Mouse (Mus musculus) embryonic facial prominence, embryonic 15.5 days (tissue): Measurements from ENCODE around the gene Pgd. TPM values are rescaled to one million over a fixed set of nuclear protein-coding genes. Genes with fewer than 3 reads are reported as not detected.
"Not testable (repeated sequence)": the region's sequence is repeated elsewhere in the genome, so short reads cannot be mapped to it uniquely, and the experiment has no call there.

Experiments used
- ATAC-seq: fragments of 200-750 bp; cut with Nextera tagmentation; 2 replicates; pipeline ENCODE4 v1.8.0; 2017; ENCODE audit warnings: low read depth, moderate TSS enrichment; ENCODE audit not compliant: insufficient number of reproducible peaks, low FRiP score, low TSS enrichment
- H3K27ac ChIP-seq: fragments of 300-500 bp; sonication (generic); replicated peaks from 2 replicates; pipeline ENCODE4 v1.5.1; 2015; ENCODE audit warnings: mild to moderate bottlenecking, inconsistent platforms
- H3K27me3 ChIP-seq: fragments of 300-500 bp; sonication (generic); 2 replicates; pipeline ENCODE4 v1.6.1; 2015; ENCODE audit warnings: inconsistent platforms
- H3K36me3 ChIP-seq: fragments of 300-500 bp; sonication (generic); 2 replicates; pipeline ENCODE4 v1.6.1; 2015; ENCODE audit warnings: mild to moderate bottlenecking, inconsistent platforms
- H3K4me1 ChIP-seq: fragments of 300-500 bp; sonication (generic); 2 replicates; pipeline ENCODE4 v1.6.1; 2015; ENCODE audit warnings: inconsistent platforms
- H3K4me2 ChIP-seq: fragments of 300-500 bp; sonication (generic); replicated peaks from 2 replicates; pipeline ENCODE4 v1.6.1; 2015; ENCODE audit warnings: mild to moderate bottlenecking, inconsistent platforms
- H3K4me3 ChIP-seq: fragments of 300-500 bp; sonication (generic); replicated peaks from 2 replicates; pipeline ENCODE4 v1.5.1; 2015; ENCODE audit warnings: mild to moderate bottlenecking, inconsistent platforms
- H3K9ac ChIP-seq: fragments of 300-500 bp; sonication (generic); 2 replicates; pipeline ENCODE4 v1.6.1; 2015; ENCODE audit warnings: inconsistent platforms
- H3K9me3 ChIP-seq: fragments of 300-500 bp; sonication (generic); replicated peaks from 2 replicates; pipeline ENCODE4 v1.6.1; 2016; ENCODE audit warnings: inconsistent platforms
- WGBS: fragments of 180-500 bp; shearing (Covaris S2); methylation state at CpG from one replicate; pipeline ENCODE4 v1.1.7; 2015; 5-methylcytosine and 5-hydroxymethylcytosine counted together
- polyA plus RNA-seq: library from polyadenylated mRNA; unstranded; fragments of >200 nt; fragmentation: Nextera tagmentation; extraction: Ambion mirVana; gene quantifications from 2 replicates; pipeline ENCODE4 v1.2.1, GENCODE M21; 2015

Gene Pgd
- polyA plus RNA-seq, 1 experiment from 2014 or later, result 104 TPM

- H3K36me3 ChIP-seq, H3K27ac ChIP-seq, H3K4me3 ChIP-seq, H3K4me2 ChIP-seq, ATAC-seq, H3K9me3 ChIP-seq, H3K9ac ChIP-seq, H3K27me3 ChIP-seq: not testable (repeated sequence)
- H3K4me1 ChIP-seq, result peaks cover 29% of the 10 kb centered on the region
- 86% methylated on average over 12 of the region's 12 CpGs for WGBS
Measured at GRCm38 (mm10) chr4:149100449-149100848, 66.1 kb downstream of the Pgd start.

Other genes with a start within 250 kb of the Pgd start
- gene Pex14, start 66.9 kb downstream of the Pgd start, polyA plus RNA-seq, result 47.9 and 49.4 TPM in 2 replicates
- 31.9 and 35.0 TPM in 2 replicates for gene Dffa, start 62.6 kb downstream of the Pgd start, polyA plus RNA-seq
- 0.35 TPM in 1 of 2 replicates, not detected in the other for gene Cort, start 40.0 kb downstream of the Pgd start, polyA plus RNA-seq
- 26.5 and 28.5 TPM in 2 replicates for gene Cenps, start 29.1 kb downstream of the Pgd start, polyA plus RNA-seq
- gene Kif1b, start 140.9 kb upstream of the Pgd start, polyA plus RNA-seq, result 41.2 and 48.8 TPM in 2 replicates